Mouse (Mus musculus) kidney, embryonic 14.5 days (tissue): ENCODE data around the gene Srp68. TPM values are rescaled to one million over a fixed set of nuclear protein-coding genes. Genes with fewer than 3 reads are reported as not detected.

ENCODE experiments used
- ATAC-seq: fragments of 200-750 bp; cut with Nextera tagmentation; 2 replicates; pipeline ENCODE4 v1.8.0; 2017; ENCODE audit warnings: moderate number of reproducible peaks, mild to moderate bottlenecking, moderate TSS enrichment, moderate library complexity; ENCODE audit not compliant: low FRiP score, low TSS enrichment
- H3K27ac ChIP-seq: fragments of 300-500 bp; sonication (generic); 2 replicates; pipeline ENCODE4 v1.5.1; 2014; ENCODE audit warnings: low read depth, mild to moderate bottlenecking, low read length, moderate library complexity, mixed read lengths
- H3K27me3 ChIP-seq: fragments of 300-500 bp; sonication (generic); 2 replicates; pipeline ENCODE4 v1.6.1; 2014; ENCODE audit warnings: mild to moderate bottlenecking, low read length; ENCODE audit not compliant: control insufficient read depth, insufficient read depth
- H3K36me3 ChIP-seq: fragments of 300-500 bp; sonication (generic); 2 replicates; pipeline ENCODE4 v1.6.1; 2014; ENCODE audit warnings: low read length, mixed read lengths; ENCODE audit not compliant: control insufficient read depth, insufficient read depth
- H3K4me1 ChIP-seq: fragments of 300-500 bp; sonication (generic); 2 replicates; pipeline ENCODE4 v1.6.1; 2014; ENCODE audit warnings: low read length, mixed read lengths; ENCODE audit not compliant: control insufficient read depth, insufficient read depth
- H3K4me2 ChIP-seq: fragments of 300-500 bp; sonication (generic); replicated peaks from 2 replicates; pipeline ENCODE4 v1.6.1; 2014; ENCODE audit warnings: low read depth, mild to moderate bottlenecking, low read length
- H3K4me3 ChIP-seq: fragments of 300-500 bp; sonication (generic); 2 replicates; pipeline ENCODE4 v1.5.1; 2014; ENCODE audit warnings: mild to moderate bottlenecking, low read length
- H3K9ac ChIP-seq: fragments of 300-500 bp; sonication (generic); 2 replicates; pipeline ENCODE4 v1.6.1; 2014; ENCODE audit warnings: low read depth, mild to moderate bottlenecking, low read length, moderate library complexity
- H3K9me3 ChIP-seq: fragments of 300-500 bp; sonication (generic); 2 replicates; pipeline ENCODE4 v1.6.1; 2016; ENCODE audit warnings: low read length; ENCODE audit not compliant: control insufficient read depth
- WGBS: fragments of 180-500 bp; shearing (Covaris S2); extraction: QIAGEN DNeasy Blood & Tissue Kit; methylation state at CpG from one replicate; pipeline ENCODE4 v1.1.7; 2014; 5-methylcytosine and 5-hydroxymethylcytosine counted together
- polyA plus RNA-seq: library from polyadenylated mRNA; unstranded; fragments of >200 nt; fragmentation: Nextera tagmentation; extraction: Ambion mirVana; gene quantifications from 2 replicates; pipeline ENCODE4 v1.2.1, GENCODE M21; 2014

Srp68 gene
- polyA plus RNA-seq, 1 experiment from 2014 or later, result 85.6 TPM

GRCm38 (mm10) chr11:116273469-116274044 is 460 bp downstream of the Srp68 start:
- WGBS, result under 1% methylated on average over 38 of the region's 39 CpGs

GRCm38 (mm10) chr11:116272589-116273468 is 1.2 kb downstream of the Srp68 start:
- Histone ChIP-seq H3K4me3 (peak overlapping the region; percentile 99), H3K9ac (peak overlapping the region; percentile 97), H3K4me2 (peak overlapping the region; percentile 87), H3K4me1 (peaks cover 13% of the 10 kb centered on the region), H3K27me3 (no peaks in the 10 kb centered on the region), H3K27ac (no peak overlapping the region), H3K36me3 (peaks cover 36% of the 10 kb centered on the region), H3K9me3 (no peaks in the 10 kb centered on the region)
- ATAC-seq, result no peak
- 53% methylated on average over 12 of the region's 12 CpGs for WGBS

More at GRCm38 (mm10) chr11:116273469-116274044, 460 bp downstream of the Srp68 start:
- peak overlapping the region; percentile 99 for H3K4me3 ChIP-seq
- H3K27me3 ChIP-seq, result no peaks in the 10 kb centered on the region
- no peaks in the 10 kb centered on the region for H3K9me3 ChIP-seq
- peak overlapping the region; percentile 87 for H3K4me2 ChIP-seq
- H3K27ac ChIP-seq, result peak overlapping the region; percentile 79
- peak overlapping the region; percentile 97 for H3K9ac ChIP-seq
- peaks cover 28% of the 10 kb centered on the region for H3K36me3 ChIP-seq
- ATAC-seq, result peak; percentile 34
- H3K4me1 ChIP-seq, result peaks cover 13% of the 10 kb centered on the region

- no peak for ATAC-seq
- WGBS, result 93% methylated on average over 8 of the region's 8 CpGs
Observed at GRCm38 (mm10) chr11:116269560-116269959, 4.5 kb downstream of the Srp68 start.

GRCm38 (mm10) chr11:116268313-116268712 is 5.7 kb downstream of the Srp68 start:
- no peak for ATAC-seq
- H3K36me3 ChIP-seq, result peaks cover 78% of the 10 kb centered on the region
- WGBS, result 92% methylated on average over 6 of the region's 6 CpGs

More at GRCm38 (mm10) chr11:116269560-116269959, 4.5 kb downstream of the Srp68 start:
- Histone ChIP-seq H3K4me3 (no peak overlapping the region), H3K36me3 (peaks cover 66% of the 10 kb centered on the region), H3K4me2 (no peak overlapping the region), H3K9me3 (no peaks in the 10 kb centered on the region), H3K4me1 (peaks cover 10% of the 10 kb centered on the region), H3K9ac (no peak overlapping the region), H3K27me3 (no peaks in the 10 kb centered on the region), H3K27ac (no peak overlapping the region)

GRCm38 (mm10) chr11:116267637-116268036 is 6.4 kb downstream of the Srp68 start:
- Histone ChIP-seq H3K4me3 (no peak overlapping the region), H3K27ac (no peak overlapping the region), H3K9ac (no peak overlapping the region), H3K9me3 (no peaks in the 10 kb centered on the region), H3K27me3 (no peaks in the 10 kb centered on the region), H3K4me2 (no peak overlapping the region), H3K4me1 (peaks cover 4% of the 10 kb centered on the region), H3K36me3 (peaks cover 85% of the 10 kb centered on the region)
- no peak for ATAC-seq
- WGBS, result 86% methylated on average over 8 of the region's 8 CpGs

More at GRCm38 (mm10) chr11:116268313-116268712, 5.7 kb downstream of the Srp68 start:
- no peak overlapping the region for H3K4me2 ChIP-seq
- H3K9ac ChIP-seq, result no peak overlapping the region
- H3K4me1 ChIP-seq, result peaks cover 9% of the 10 kb centered on the region
- no peak overlapping the region for H3K27ac ChIP-seq
- H3K27me3 ChIP-seq, result no peaks in the 10 kb centered on the region
- H3K9me3 ChIP-seq, result no peaks in the 10 kb centered on the region
- no peak overlapping the region for H3K4me3 ChIP-seq

- no peaks in the 10 kb centered on the region for H3K27me3 ChIP-seq
- no peaks in the 10 kb centered on the region for H3K4me1 ChIP-seq
- WGBS, result 92% methylated on average over 4 of the region's 4 CpGs
- no peaks in the 10 kb centered on the region for H3K9me3 ChIP-seq
- no peak overlapping the region for H3K4me3 ChIP-seq
- H3K9ac ChIP-seq, result no peak overlapping the region
- peaks cover 94% of the 10 kb centered on the region for H3K36me3 ChIP-seq
- ATAC-seq, result no peak
- H3K27ac ChIP-seq, result no peak overlapping the region
- no peak overlapping the region for H3K4me2 ChIP-seq
Observed at GRCm38 (mm10) chr11:116265850-116266249, 8.2 kb downstream of the Srp68 start.

GRCm38 (mm10) chr11:116265352-116265751 is 8.7 kb downstream of the Srp68 start:
- H3K9ac ChIP-seq, result no peak overlapping the region
- H3K27me3 ChIP-seq, result no peaks in the 10 kb centered on the region
- WGBS, result 86% methylated on average over 11 of the region's 11 CpGs
- no peaks in the 10 kb centered on the region for H3K9me3 ChIP-seq
- H3K4me3 ChIP-seq, result no peak overlapping the region
- 0 out of 2 replicates have a peak, but pooled peaks cover 4% of the 10 kb centered on the region for H3K4me1 ChIP-seq
- peaks cover 97% of the 10 kb centered on the region for H3K36me3 ChIP-seq
- no peak overlapping the region for H3K27ac ChIP-seq
- H3K4me2 ChIP-seq, result no peak overlapping the region
- ATAC-seq, result no peak

- Histone ChIP-seq H3K27ac (peak overlapping the region; percentile 53; the same call in 1 of the 2 replicates), H3K27me3 (no peaks in the 10 kb centered on the region), H3K9me3 (no peaks in the 10 kb centered on the region), H3K36me3 (peaks cover 87% of the 10 kb centered on the region), H3K4me1 (0 out of 2 replicates have a peak, but pooled peaks cover 7% of the 10 kb centered on the region), H3K4me2 (no peak overlapping the region), H3K4me3 (no peak overlapping the region), H3K9ac (no peak overlapping the region)
- ATAC-seq, result no peak
- 68% methylated on average over 7 of the region's 7 CpGs for WGBS
Observed at GRCm38 (mm10) chr11:116260259-116260658, 13.8 kb downstream of the Srp68 start.

GRCm38 (mm10) chr11:116259461-116259860 is 14.6 kb downstream of the Srp68 start:
- Histone ChIP-seq H3K9ac (no peak overlapping the region), H3K4me1 (0 out of 2 replicates have a peak, but pooled peaks cover 7% of the 10 kb centered on the region), H3K9me3 (no peaks in the 10 kb centered on the region), H3K27ac (no peak overlapping the region), H3K4me3 (no peak overlapping the region), H3K36me3 (peaks cover 89% of the 10 kb centered on the region), H3K4me2 (no peak overlapping the region), H3K27me3 (no peaks in the 10 kb centered on the region)
- ATAC-seq, result peak; percentile 33; the same call in 1 of the 2 replicates
- 61% methylated on average over 8 of the region's 8 CpGs for WGBS
